Mouse (Mus musculus): Measurements from ENCODE around the gene Marc2.
A peak's percentile ranks its signal among the peaks of the same experiment; 100 is the strongest.

The Marc2 gene

GRCm38 (mm10) chr1:184836350-184836749 lies 9.9 kb downstream of the Marc2 start:
- TF ChIP-seq GATA4 (IDR thresholded peaks at IDR 0.05; ENCODE audit: insufficient replicate concordance, low read length) = no peak

GRCm38 (mm10) chr1:184833499-184833898 lies 12.8 kb downstream of the Marc2 start:
- no peak for TF ChIP-seq GATA4 (IDR thresholded peaks at IDR 0.05; ENCODE audit: insufficient replicate concordance, low read length)

GRCm38 (mm10) chr1:184832211-184832610 lies 14.0 kb downstream of the Marc2 start:
- TF ChIP-seq GATA4 (IDR thresholded peaks at IDR 0.05; ENCODE audit: insufficient replicate concordance, low read length) = no peak

- TF ChIP-seq GATA4 (IDR thresholded peaks at IDR 0.05; ENCODE audit: insufficient replicate concordance, low read length) = no peak
Observed at GRCm38 (mm10) chr1:184829897-184830296, 16.4 kb downstream of the Marc2 start.

- TF ChIP-seq GATA4 (IDR thresholded peaks at IDR 0.05; ENCODE audit: insufficient replicate concordance, low read length) = peak; percentile 100
Observed at GRCm38 (mm10) chr1:184827175-184827701, 19.0 kb downstream of the Marc2 start.

- TF ChIP-seq GATA4 (IDR thresholded peaks at IDR 0.05; ENCODE audit: insufficient replicate concordance, low read length) = no peak
Observed at GRCm38 (mm10) chr1:184825093-184825492, 21.2 kb downstream of the Marc2 start.

GRCm38 (mm10) chr1:184824439-184824851 lies 21.8 kb downstream of the Marc2 start:
- no peak for TF ChIP-seq GATA4 (IDR thresholded peaks at IDR 0.05; ENCODE audit: insufficient replicate concordance, low read length)

GRCm38 (mm10) chr1:184822678-184823077 lies 23.6 kb downstream of the Marc2 start:
- TF ChIP-seq GATA4 (IDR thresholded peaks at IDR 0.05; ENCODE audit: insufficient replicate concordance, low read length) = no peak

GRCm38 (mm10) chr1:184817768-184818167 lies 28.5 kb downstream of the Marc2 start:
- no peak for TF ChIP-seq GATA4 (IDR thresholded peaks at IDR 0.05; ENCODE audit: insufficient replicate concordance, low read length)

GRCm38 (mm10) chr1:184811716-184812250 lies 34.5 kb downstream of the Marc2 start:
- no peak for TF ChIP-seq GATA4 (IDR thresholded peaks at IDR 0.05; ENCODE audit: insufficient replicate concordance, low read length)

GRCm38 (mm10) chr1:184810780-184811575 lies 35.3 kb downstream of the Marc2 start, which contains the start of gene Marc1:
Marc1 (minus strand) TSS chr1:184811313.
- TF ChIP-seq GATA4 (IDR thresholded peaks at IDR 0.05; ENCODE audit: insufficient replicate concordance, low read length) = no peak

GRCm38 (mm10) chr1:184809578-184810001 lies 36.7 kb downstream of the Marc2 start:
- TF ChIP-seq GATA4 (IDR thresholded peaks at IDR 0.05; ENCODE audit: insufficient replicate concordance, low read length) = peak; percentile 41; the same call in 1 of the 2 replicates

GRCm38 (mm10) chr1:184808418-184809012 lies 37.7 kb downstream of the Marc2 start:
- no peak for TF ChIP-seq GATA4 (IDR thresholded peaks at IDR 0.05; ENCODE audit: insufficient replicate concordance, low read length)

GRCm38 (mm10) chr1:184807627-184808417 lies 38.4 kb downstream of the Marc2 start:
- TF ChIP-seq GATA4 (IDR thresholded peaks at IDR 0.05; ENCODE audit: insufficient replicate concordance, low read length) = no peak

- TF ChIP-seq GATA4 (IDR thresholded peaks at IDR 0.05; ENCODE audit: insufficient replicate concordance, low read length) = no peak
Observed at GRCm38 (mm10) chr1:184807123-184807522, 39.1 kb downstream of the Marc2 start.

Data from liver, adult (tissue).